Mouse (Mus musculus): ENCODE data around the gene Gm42791.

DNA sequence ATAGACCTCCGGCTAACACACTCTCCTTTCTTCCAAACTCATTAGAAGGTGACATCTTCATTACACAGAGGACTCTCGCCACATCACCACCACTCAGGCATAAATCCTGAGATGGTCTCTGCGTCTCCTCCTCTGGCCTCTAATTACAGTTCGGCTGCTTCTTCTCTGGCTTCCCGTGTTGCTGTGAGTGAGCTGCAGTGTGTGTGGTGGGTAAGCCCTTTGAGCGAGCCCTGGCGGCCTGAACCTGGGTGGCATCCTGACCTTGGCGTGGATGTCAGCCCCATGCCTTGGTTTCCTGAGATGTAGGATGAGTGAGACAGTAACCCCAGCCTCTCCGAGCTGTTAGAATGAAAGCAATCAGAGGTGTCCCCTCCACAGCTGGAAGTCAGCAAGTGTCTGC is 46.4 kb downstream of the Gm42791 start:
- no peak for TF ChIP-seq CTCF (conservative IDR thresholded peaks at IDR 0.05; ENCODE audit: low read length)
- no peak for TF ChIP-seq POU5F1 (IDR thresholded peaks at IDR 0.05; ENCODE audit: borderline replicate concordance, low read length)
- no peak for TF ChIP-seq NANOG (IDR thresholded peaks at IDR 0.05; ENCODE audit: borderline replicate concordance, low read length)

Measured in E14TG2a.4 (cell line).